Mouse (Mus musculus) heart, embryonic 14.5 days (tissue): ENCODE measurements around the gene Mlh1. TPM values are rescaled to one million over a fixed set of nuclear protein-coding genes. Genes with fewer than 3 reads are reported as not detected.
A peak's percentile ranks its signal among the peaks of the same experiment; 100 is the strongest.

Experiments
- ATAC-seq: fragments of 200-750 bp; cut with Nextera tagmentation; 2 replicates; pipeline ENCODE4 v1.8.0; 2017; ENCODE audit warnings: low read depth, moderate TSS enrichment; ENCODE audit not compliant: insufficient number of reproducible peaks, insufficient read depth, low FRiP score
- H3K27ac ChIP-seq, 2 experiments: fragments of 200-500 bp in 1 of 2; fragments of 300-500 bp in 1 of 2; sonication (generic) in 1 of 2; replicated peaks in 1 of 2; 2 replicates each; pipeline ENCODE4 v1.5.1; 2012 to 2014; ENCODE audit warnings: low read depth in 2 of 2, low read length in 2 of 2, control low read depth in 1 of 2, mild to moderate bottlenecking in 1 of 2, mixed read lengths in 1 of 2; ENCODE audit not compliant: control insufficient read depth in 1 of 2, insufficient read depth in 1 of 2
- H3K27me3 ChIP-seq: fragments of 300-500 bp; sonication (generic); 2 replicates; pipeline ENCODE4 v1.6.1; 2014; ENCODE audit warnings: mild to moderate bottlenecking, low read length, control low read depth; ENCODE audit not compliant: control insufficient read depth, insufficient read depth
- H3K36me3 ChIP-seq: fragments of 300-500 bp; sonication (generic); 2 replicates; pipeline ENCODE4 v1.6.1; 2014; ENCODE audit warnings: mild to moderate bottlenecking, control low read depth, low read length, mixed read lengths; ENCODE audit not compliant: control insufficient read depth, insufficient read depth
- H3K4me1 ChIP-seq, 2 experiments: fragments of 200-500 bp in 1 of 2; fragments of 300-500 bp in 1 of 2; sonication (generic) in 1 of 2; 2 replicates each; pipeline ENCODE4 v1.6.1; 2012 to 2014; ENCODE audit warnings: low read length in 2 of 2, control low read depth in 1 of 2, mixed read lengths in 1 of 2; ENCODE audit not compliant: control insufficient read depth in 2 of 2, insufficient read depth in 2 of 2
- H3K4me2 ChIP-seq: fragments of 300-500 bp; sonication (generic); 2 replicates; pipeline ENCODE4 v1.6.1; 2014; ENCODE audit warnings: mild to moderate bottlenecking, low read length
- H3K4me3 ChIP-seq, 2 experiments: fragments of 200-500 bp in 1 of 2; fragments of 300-500 bp in 1 of 2; sonication (generic) in 1 of 2; 2 replicates each; pipeline ENCODE4 v1.5.1; 2012 to 2014; ENCODE audit warnings: low read length in 2 of 2, mild to moderate bottlenecking in 2 of 2, control low read depth in 1 of 2, low read depth in 1 of 2, moderate library complexity in 1 of 2; ENCODE audit not compliant: control insufficient read depth in 1 of 2, insufficient read depth in 1 of 2
- H3K9ac ChIP-seq: fragments of 300-500 bp; sonication (generic); 2 replicates; pipeline ENCODE4 v1.6.1; 2014; ENCODE audit warnings: mild to moderate bottlenecking, low read length
- H3K9me3 ChIP-seq: fragments of 300-500 bp; sonication (generic); 2 replicates; pipeline ENCODE4 v1.6.1; 2016; ENCODE audit warnings: low read length, control low read depth; ENCODE audit not compliant: control insufficient read depth
- WGBS: fragments of 180-500 bp; shearing (Covaris S2); extraction: QIAGEN DNeasy Blood & Tissue Kit; methylation state at CpG from one replicate; pipeline ENCODE4 v1.1.7; 2014; 5-methylcytosine and 5-hydroxymethylcytosine counted together
- polyA plus RNA-seq: library from polyadenylated mRNA; unstranded; fragments of >200 nt; fragmentation: Nextera tagmentation; extraction: Ambion mirVana; gene quantifications from 2 replicates; pipeline ENCODE4 v1.2.1, GENCODE M21; 2014

Mlh1 gene
- polyA plus RNA-seq, 1 experiment from 2014 or later = 34.1 TPM

GRCm38 (mm10) chr9:111216424-111216823 is 55.2 kb downstream of the Mlh1 start:
- H3K36me3 ChIP-seq = peaks cover 88% of the 10 kb centered on the region
- no peak overlapping the region for H3K27ac ChIP-seq
- peaks cover 9 to 18% of the 10 kb centered on the region in 2 experiments for H3K4me1 ChIP-seq
- no peak overlapping the region for H3K4me2 ChIP-seq
- H3K9me3 ChIP-seq = no peaks in the 10 kb centered on the region
- no peak for ATAC-seq
- no peak overlapping the region for H3K9ac ChIP-seq
- H3K27me3 ChIP-seq = no peaks in the 10 kb centered on the region
- no peak overlapping the region for H3K4me3 ChIP-seq

GRCm38 (mm10) chr9:111213501-111213900 is 58.1 kb downstream of the Mlh1 start:
- Histone ChIP-seq H3K4me2 (peak overlapping the region; percentile 17; the same call in 1 of the 2 replicates), H3K4me3 (no peak overlapping the region), H3K36me3 (peaks cover 74% of the 10 kb centered on the region), H3K9me3 (no peaks in the 10 kb centered on the region), H3K9ac (peak overlapping the region; percentile 44; the same call in 1 of the 2 replicates), H3K27me3 (no peaks in the 10 kb centered on the region), H3K27ac (peak overlapping the region; percentile 60 to 71), H3K4me1 (peaks cover 13 to 26% of the 10 kb centered on the region in 2 experiments)
- no peak; the same call in 1 of the 2 replicates for ATAC-seq
- WGBS = 29% methylated on average over 6 of the region's 6 CpGs

- peaks cover 60% of the 10 kb centered on the region for H3K36me3 ChIP-seq
- H3K4me2 ChIP-seq = no peak overlapping the region
- H3K9ac ChIP-seq = no peak overlapping the region
- H3K4me1 ChIP-seq = peaks cover 17 to 39% of the 10 kb centered on the region in 2 experiments
- no peaks in the 10 kb centered on the region for H3K9me3 ChIP-seq
- no peak for ATAC-seq
- H3K27me3 ChIP-seq = no peaks in the 10 kb centered on the region
- 69% methylated on average over 10 of the region's 10 CpGs for WGBS
- H3K4me3 ChIP-seq = no peak overlapping the region
- H3K27ac ChIP-seq = no peak overlapping the region
These were observed 60.2 kb downstream of the Mlh1 start for GRCm38 (mm10) chr9:111211122-111212041.

- Histone ChIP-seq H3K4me2 (no peak overlapping the region), H3K27ac (peak overlapping the region in 1 of 2 experiments; percentile 39; a peak in 2 of 4 replicates), H3K9ac (no peak overlapping the region), H3K36me3 (peaks cover 60% of the 10 kb centered on the region), H3K9me3 (no peaks in the 10 kb centered on the region), H3K27me3 (no peaks in the 10 kb centered on the region), H3K4me3 (no peak overlapping the region), H3K4me1 (peaks cover 17 to 39% of the 10 kb centered on the region in 2 experiments)
- WGBS = 79% methylated on average over 4 of the region's 4 CpGs
- ATAC-seq = no peak
These were observed 61.2 kb downstream of the Mlh1 start for GRCm38 (mm10) chr9:111210412-111210811.

GRCm38 (mm10) chr9:111209158-111209699 is 62.4 kb downstream of the Mlh1 start:
- Histone ChIP-seq H3K9ac (no peak overlapping the region), H3K4me2 (no peak overlapping the region), H3K27ac (0 out of 4 replicates have a peak overlapping the region, but pooled peaks of 1 of the 2 experiments have one; percentile 24), H3K9me3 (no peaks in the 10 kb centered on the region), H3K27me3 (no peaks in the 10 kb centered on the region), H3K36me3 (peaks cover 52% of the 10 kb centered on the region), H3K4me3 (no peak overlapping the region), H3K4me1 (peaks cover 16 to 38% of the 10 kb centered on the region in 2 experiments)
- ATAC-seq = no peak
- WGBS = 93% methylated on average over 7 of the region's 7 CpGs

GRCm38 (mm10) chr9:111208185-111208584 is 63.4 kb downstream of the Mlh1 start:
- Histone ChIP-seq H3K4me1 (peaks cover 10 to 28% of the 10 kb centered on the region in 2 experiments), H3K36me3 (peaks cover 49% of the 10 kb centered on the region), H3K27ac (peak overlapping the region; percentile 71 to 87; a peak in 3 of 4 replicates), H3K27me3 (no peaks in the 10 kb centered on the region), H3K9me3 (no peaks in the 10 kb centered on the region), H3K4me3 (no peak overlapping the region), H3K9ac (peak overlapping the region; percentile 27; the same call in 1 of the 2 replicates), H3K4me2 (0 out of 2 replicates have a peak overlapping the region, but pooled peaks have one; percentile 1)
- ATAC-seq = 0 out of 2 replicates have a peak, but pooled peaks have one; percentile 45
- 58% methylated on average over 3 of the region's 3 CpGs for WGBS

- no peaks in the 10 kb centered on the region for H3K27me3 ChIP-seq
- 17% methylated on average over 3 of the region's 3 CpGs for WGBS
- H3K4me1 ChIP-seq = peaks cover 8 to 23% of the 10 kb centered on the region in 2 experiments
- H3K36me3 ChIP-seq = peaks cover 54% of the 10 kb centered on the region
- H3K4me3 ChIP-seq = no peak overlapping the region
- H3K4me2 ChIP-seq = 0 out of 2 replicates have a peak overlapping the region, but pooled peaks have one; percentile 1
- H3K9ac ChIP-seq = peak overlapping the region; percentile 27; the same call in 1 of the 2 replicates
- H3K27ac ChIP-seq = peak overlapping the region; percentile 71 to 87
- H3K9me3 ChIP-seq = no peaks in the 10 kb centered on the region
- ATAC-seq = peak; percentile 71; the same call in 1 of the 2 replicates
These were observed 63.9 kb downstream of the Mlh1 start for GRCm38 (mm10) chr9:111207683-111208082.
